In genomic region chr11:51857818-51858527, GRCm38 (mm10) we compare ENCODE assay signal across 7 mouse cellular contexts. TPM values are rescaled to one million over a fixed set of nuclear protein-coding genes. Genes with fewer than 3 reads are reported as not detected.
DNase-seq lines count a peak whose midpoint lies in the region; ATAC-seq lines count a peak whose summit lies in the region.

No protein-coding gene starts in this region.

- under 1% methylated on average over 52 of the region's 52 CpGs for WGBS in embryonic facial prominence, embryonic 10.5 days
- 0% methylated on average over 43 of the region's 52 CpGs for WGBS in limb, embryonic 12.5 days
- under 1% methylated on average over 51 of the region's 52 CpGs for WGBS in midbrain, embryonic 14.5 days

- H3K9ac ChIP-seq in limb, embryonic 12.5 days (replicated peaks) = peak overlapping the region; percentile 81
- H3K9ac ChIP-seq in midbrain, embryonic 14.5 days (replicated peaks; ENCODE audit: low read length) = peak overlapping the region; percentile 62; the same call in 1 of the 2 replicates

- peaks cover 66% of the 10 kb centered on the region for H3K27me3 ChIP-seq in embryonic facial prominence, embryonic 10.5 days (replicated peaks; ENCODE audit: low read depth, poor library complexity, severe bottlenecking)
- H3K27me3 ChIP-seq in limb, embryonic 12.5 days = peaks cover 40% of the 10 kb centered on the region
- H3K27me3 ChIP-seq in midbrain, embryonic 14.5 days (ENCODE audit: control insufficient read depth, insufficient read depth, low read length) = peaks cover 20% of the 10 kb centered on the region; the same call in 1 of the 2 replicates

- 0 out of 2 replicates have a peak, but pooled peaks have one; percentile 28 for ATAC-seq in limb, embryonic 12.5 days (ENCODE audit: insufficient number of reproducible peaks, insufficient read depth, low FRiP score, low TSS enrichment, low read depth)
- ATAC-seq in midbrain, embryonic 14.5 days (ENCODE audit: low FRiP score, low TSS enrichment) = 0 out of 2 replicates have a peak, but pooled peaks have one; percentile 1

- H3K9me3 ChIP-seq in embryonic facial prominence, embryonic 10.5 days = no peaks in the 10 kb centered on the region
- H3K9me3 ChIP-seq in limb, embryonic 12.5 days = no peaks in the 10 kb centered on the region
- no peaks in the 10 kb centered on the region for H3K9me3 ChIP-seq in midbrain, embryonic 14.5 days (ENCODE audit: control insufficient read depth, low read length)

- H3K4me2 ChIP-seq in limb, embryonic 12.5 days = peak overlapping the region; percentile 96
- peak overlapping the region; percentile 100 for H3K4me2 ChIP-seq in midbrain, embryonic 14.5 days (ENCODE audit: low read length)

- peak; percentile 74 for DNase-seq in adrenal gland, adult 8-10 months
- DNase-seq in embryonic facial prominence, embryonic 10.5 days (ENCODE audit: low spot score) = peak; percentile 71
- peak; percentile 72 for DNase-seq in heart, adult 8-10 months (ENCODE audit: low spot score)
- peak; percentile 73 to 77 for DNase-seq in kidney, adult 8-10 months
- DNase-seq in midbrain, embryonic 14.5 days = peak; percentile 74
- DNase-seq in spleen, adult 12 weeks (ENCODE audit: low spot score) = peak; percentile 52

- no peaks in the 10 kb centered on the region for H3K36me3 ChIP-seq in embryonic facial prominence, embryonic 10.5 days (replicated peaks)
- H3K36me3 ChIP-seq in limb, embryonic 12.5 days = no peaks in the 10 kb centered on the region
- no peaks in the 10 kb centered on the region for H3K36me3 ChIP-seq in midbrain, embryonic 14.5 days (ENCODE audit: control insufficient read depth, insufficient read depth, low read length)

- H3K4me3 ChIP-seq in embryonic facial prominence, embryonic 10.5 days = peak overlapping the region; percentile 77
- peak overlapping the region; percentile 69 for H3K4me3 ChIP-seq in limb, embryonic 12.5 days (replicated peaks)
- H3K4me3 ChIP-seq in midbrain, embryonic 14.5 days (replicated peaks; ENCODE audit: low read depth, low read length) = peak overlapping the region; percentile 64

- H3K27ac ChIP-seq in embryonic facial prominence, embryonic 10.5 days (replicated peaks) = peak overlapping the region; percentile 84
- H3K27ac ChIP-seq in limb, embryonic 12.5 days = peak overlapping the region; percentile 90
- no peak overlapping the region for H3K27ac ChIP-seq in midbrain, embryonic 14.5 days (replicated peaks; ENCODE audit: low read depth, low read length)

- H3K4me1 ChIP-seq in embryonic facial prominence, embryonic 10.5 days = peaks cover 43% of the 10 kb centered on the region
- H3K4me1 ChIP-seq in limb, embryonic 12.5 days (replicated peaks) = peaks cover 41% of the 10 kb centered on the region
- peaks cover 7% of the 10 kb centered on the region; the same call in 1 of the 2 replicates for H3K4me1 ChIP-seq in midbrain, embryonic 14.5 days (ENCODE audit: control insufficient read depth, insufficient read depth, low read length)

RNA-seq across cellular contexts. Expression of gene Jade2, which starts 0.5 kb away (rescaled TPM):
- 10 to 100 TPM; 21.1 to 36.2 (median 30.3) TPM for total RNA-seq in adrenal gland, adult 8-10 months (2022)
- 0.65 and 0.80 TPM in 2 replicates for polyA plus RNA-seq in embryonic facial prominence, embryonic 10.5 days (2016; fragmentation: Nextera tagmentation; extraction: Ambion mirVana)
- 10 to 100 TPM in 3 of 4 experiments, 1 to 10 TPM in 1; 9.8 to 14.8 (median 11.8) TPM for total RNA-seq in heart, adult 8-10 months (2022)
- 1.6 TPM in 2 replicates for polyA plus RNA-seq in limb, embryonic 12.5 days (2016; fragmentation: Nextera tagmentation; extraction: Ambion mirVana)
- 0.28 and 0.30 TPM in 2 replicates for polyA plus RNA-seq in midbrain, embryonic 14.5 days (2014; fragmentation: Nextera tagmentation; extraction: Ambion mirVana)
